Mouse (Mus musculus): Measurements from ENCODE around the gene Slit1. TPM values are rescaled to one million over a fixed set of nuclear protein-coding genes. Genes with fewer than 3 reads are reported as not detected.

The Slit1 gene
- total RNA-seq, 2 experiments from 2014 or later = 0.29 TPM; not detected in 1

DNA sequence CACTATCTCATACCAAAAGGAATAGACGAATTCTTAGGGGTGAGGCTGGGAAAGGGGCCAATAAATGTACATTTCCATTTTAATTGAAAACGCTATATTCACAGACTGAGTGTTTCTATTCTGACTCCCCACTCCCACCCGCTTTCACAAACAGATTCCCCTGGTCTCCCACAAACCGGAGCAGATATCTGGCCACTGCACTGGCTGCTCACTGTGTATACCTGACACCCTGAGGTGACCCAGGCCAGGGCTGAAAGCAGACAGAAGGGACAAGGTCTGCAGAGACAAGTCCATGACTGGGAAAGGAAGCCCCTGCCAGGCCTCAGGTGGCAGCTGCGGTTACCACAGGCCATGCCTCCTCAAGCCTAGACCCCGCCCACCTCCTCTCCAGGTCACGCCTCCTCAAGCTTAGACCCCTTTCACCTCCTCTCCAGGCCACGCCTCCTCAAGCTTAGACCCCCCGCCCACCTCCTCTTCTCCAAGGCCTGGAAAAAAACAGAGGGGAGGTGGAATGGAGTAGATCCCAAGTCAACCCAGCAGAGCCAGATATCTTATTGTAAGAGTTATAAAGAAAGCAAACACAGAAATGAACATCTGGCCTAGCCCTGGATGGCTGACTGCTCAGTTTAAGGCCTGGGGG is 18.5 kb downstream of the Slit1 start:
- no peak for ATAC-seq (replicated peaks; ENCODE audit: poor library complexity)

DNA sequence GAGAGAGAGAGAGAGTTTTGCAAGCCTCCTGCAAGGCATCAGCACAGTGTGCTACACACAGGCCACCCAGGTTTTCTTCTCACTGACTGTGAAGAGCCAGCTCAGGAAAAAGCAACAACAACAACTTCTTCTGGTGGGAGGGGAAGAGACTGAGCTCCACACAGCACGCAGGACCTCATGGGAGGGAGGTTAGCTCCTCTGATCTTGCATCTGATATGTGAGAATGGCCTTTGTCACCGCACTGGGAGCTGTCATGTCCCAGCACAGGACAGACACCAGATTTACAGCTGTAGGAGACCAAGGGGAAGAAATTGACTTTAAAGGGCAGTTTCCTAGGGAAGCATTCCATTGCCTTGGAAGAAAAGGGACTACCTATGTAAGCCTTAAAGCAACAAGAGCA is 20.1 kb downstream of the Slit1 start:
- no peak for ATAC-seq (replicated peaks; ENCODE audit: poor library complexity)

DNA sequence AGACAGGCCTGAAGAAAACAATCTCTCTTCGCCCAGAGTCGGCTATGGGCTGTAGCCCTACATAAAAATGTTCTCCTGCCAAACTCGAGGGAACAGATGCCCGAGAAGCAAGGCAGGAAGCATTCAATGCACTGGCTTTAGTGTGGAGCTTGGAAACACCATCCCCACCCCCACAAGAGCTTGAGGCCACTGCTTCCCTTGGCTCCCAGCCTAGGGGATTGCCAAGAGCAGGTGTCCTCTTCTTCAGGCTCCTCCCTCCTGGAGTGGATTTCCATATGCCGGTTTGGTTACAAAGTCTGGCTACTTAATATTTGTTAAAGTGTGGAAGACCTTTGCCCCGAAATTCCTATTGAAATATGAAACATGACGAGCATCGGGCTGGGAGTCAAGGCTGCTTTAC is 24.0 kb downstream of the Slit1 start:
- no peak for ATAC-seq (replicated peaks; ENCODE audit: poor library complexity)

DNA sequence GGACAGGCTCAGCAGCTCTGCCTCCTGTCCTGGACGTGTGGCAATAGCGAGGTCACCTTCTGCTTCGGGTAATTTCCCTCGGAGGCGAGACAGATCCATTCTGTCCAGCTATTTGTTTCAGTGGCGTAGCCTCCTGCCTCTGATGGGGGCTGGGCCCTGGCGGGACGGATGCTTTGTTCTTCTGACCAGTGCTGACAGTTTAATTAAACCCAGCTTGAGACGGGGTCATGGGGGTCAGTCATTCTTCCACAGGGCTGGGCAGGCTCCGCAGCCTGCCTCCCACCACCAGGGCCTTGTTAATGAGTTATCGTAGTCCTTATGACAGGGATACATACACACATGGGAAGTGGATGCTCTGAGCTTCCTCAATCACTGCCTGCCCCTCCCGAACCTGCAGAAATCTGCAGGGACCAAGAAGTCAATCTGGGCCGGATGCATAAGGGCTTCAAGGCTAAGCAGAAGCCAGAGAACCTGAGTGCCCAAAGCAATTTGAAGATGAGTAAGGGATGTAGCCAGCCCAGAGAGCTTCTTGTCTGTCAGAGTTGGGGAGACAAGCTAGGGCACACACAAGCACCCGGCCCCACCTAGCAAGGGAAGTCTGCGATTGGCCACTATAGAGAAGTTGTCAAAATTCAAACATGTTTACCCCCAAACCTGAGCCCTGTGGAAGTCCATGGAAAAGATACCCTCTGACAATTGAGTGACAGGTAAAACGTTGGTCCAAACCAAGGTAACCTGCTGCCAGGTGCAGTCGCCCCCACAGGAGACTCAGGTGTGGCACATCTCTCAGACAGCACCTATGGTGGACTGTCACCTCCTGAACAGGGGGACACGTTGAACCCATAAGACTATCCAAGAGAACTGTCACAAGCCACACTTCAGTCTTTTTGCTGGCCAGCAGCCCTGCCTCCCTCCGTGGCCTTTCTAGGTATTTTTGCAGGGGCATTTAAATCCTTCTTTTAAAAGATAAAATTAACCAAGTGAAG is 26.9 kb downstream of the Slit1 start:
- no peak for ATAC-seq (replicated peaks; ENCODE audit: poor library complexity)

DNA sequence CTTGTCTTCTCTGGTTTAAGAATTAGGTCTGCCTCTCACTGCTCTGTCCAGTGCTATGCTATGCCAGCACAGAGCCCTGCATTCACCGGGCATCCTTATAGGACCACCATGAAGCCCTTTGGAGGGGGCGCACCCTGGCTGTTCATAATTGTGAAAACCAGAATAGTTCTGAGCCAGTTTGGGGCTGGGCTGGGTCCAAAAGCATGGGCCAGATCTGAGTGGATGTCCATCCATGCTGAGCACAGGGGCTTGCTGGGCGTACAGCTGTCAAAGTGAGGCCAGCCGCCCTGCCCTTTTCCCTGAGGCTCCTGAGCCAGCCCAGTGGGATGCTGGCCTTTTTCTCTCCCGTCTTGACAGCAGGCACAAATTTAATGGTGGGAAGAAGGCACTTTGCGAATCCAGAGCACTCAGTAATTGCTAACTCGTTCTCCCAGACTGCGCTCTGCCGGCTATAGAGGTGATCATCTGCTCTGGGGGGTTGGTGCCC is 29.0 kb downstream of the Slit1 start:
- ATAC-seq (replicated peaks; ENCODE audit: poor library complexity) = no peak

DNA sequence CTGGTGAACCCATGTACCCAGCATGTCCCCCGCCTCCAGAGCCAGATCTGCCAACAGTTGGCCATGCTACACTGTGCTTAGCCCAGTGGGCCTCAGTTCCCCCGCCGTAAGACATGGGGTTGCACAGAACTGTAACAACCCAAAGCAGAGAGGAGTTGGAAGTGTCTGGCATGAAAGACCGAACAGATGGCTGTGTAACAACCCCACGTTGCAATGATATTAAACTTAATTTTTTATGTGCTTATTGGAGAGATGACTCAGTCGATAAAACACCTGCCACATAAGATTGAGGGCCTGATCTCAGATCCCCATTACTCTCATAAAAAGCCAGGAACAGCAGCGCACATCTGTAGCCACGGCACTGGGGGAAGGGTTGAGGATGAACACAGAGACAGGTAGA is 30.6 kb downstream of the Slit1 start:
- no peak for ATAC-seq (replicated peaks; ENCODE audit: poor library complexity)

DNA sequence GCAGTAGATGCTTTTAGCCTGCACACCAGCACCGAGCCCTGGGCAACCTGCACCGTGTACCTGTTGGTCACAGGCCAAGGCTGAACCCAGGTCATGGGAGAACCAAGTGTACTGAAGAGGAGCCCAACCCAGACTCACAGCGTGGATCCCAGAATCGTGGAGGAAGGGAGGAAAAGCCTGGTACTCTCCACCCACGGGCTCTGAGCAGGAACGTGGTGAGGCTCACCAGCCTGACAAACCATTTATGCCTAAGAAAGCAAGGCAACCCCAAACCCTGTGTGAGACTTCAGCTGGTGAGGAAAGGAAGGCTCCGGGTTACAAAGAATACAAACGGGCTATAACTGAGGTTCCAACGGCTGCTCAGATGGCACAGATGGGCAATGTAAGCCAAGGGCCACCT is 31.8 kb downstream of the Slit1 start:
- ATAC-seq (replicated peaks; ENCODE audit: poor library complexity) = no peak

DNA sequence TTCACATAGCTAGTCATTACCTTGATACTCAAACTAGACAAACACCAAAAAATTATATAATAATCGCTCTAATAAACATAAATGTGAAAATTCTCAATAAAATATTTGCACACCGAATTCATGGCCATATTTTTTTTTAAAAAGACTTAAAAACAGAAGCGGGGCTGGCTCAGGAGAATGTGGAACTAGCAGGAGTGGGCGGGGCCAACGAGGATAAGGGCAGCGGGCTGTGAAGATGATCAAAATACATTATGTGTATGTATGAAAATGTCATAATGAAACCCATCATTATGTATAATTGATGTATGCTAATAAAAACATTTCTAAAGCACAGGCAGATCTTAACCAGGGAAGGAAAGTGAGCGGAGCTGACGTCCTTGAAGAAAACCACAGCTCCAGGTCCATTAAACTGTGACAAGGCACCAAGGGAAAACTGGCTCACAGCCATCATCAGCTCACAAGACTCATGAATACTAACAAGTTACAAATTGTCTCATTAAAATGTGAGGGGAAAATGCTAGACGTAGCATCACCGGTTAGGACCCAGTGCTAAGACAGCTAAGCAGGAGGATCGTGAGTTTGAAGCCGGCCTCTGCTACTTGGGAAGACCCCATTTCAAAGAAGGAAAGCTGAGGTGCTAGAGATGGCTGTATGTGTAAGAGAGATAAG is 33.8 kb downstream of the Slit1 start:
- no peak for ATAC-seq (replicated peaks; ENCODE audit: poor library complexity)

DNA sequence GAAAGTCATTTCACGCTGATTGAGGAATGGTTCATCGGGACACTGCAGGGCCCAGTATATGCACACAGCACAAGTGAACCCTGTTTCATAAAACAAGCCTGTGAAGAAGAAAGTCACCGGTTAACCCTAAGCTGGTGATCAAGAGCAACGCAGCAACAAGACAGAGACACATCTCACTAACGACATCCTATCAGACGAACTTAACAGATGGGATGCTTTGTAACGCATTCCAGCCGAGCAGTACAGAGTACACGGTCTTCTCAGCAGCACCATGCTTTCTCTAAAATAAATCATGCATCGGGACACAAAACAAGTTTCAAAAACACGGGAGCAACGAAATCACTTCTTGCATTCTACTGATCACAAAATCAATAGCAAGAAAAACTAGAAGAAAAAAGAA is 35.6 kb downstream of the Slit1 start:
- ATAC-seq (replicated peaks; ENCODE audit: poor library complexity) = no peak

DNA sequence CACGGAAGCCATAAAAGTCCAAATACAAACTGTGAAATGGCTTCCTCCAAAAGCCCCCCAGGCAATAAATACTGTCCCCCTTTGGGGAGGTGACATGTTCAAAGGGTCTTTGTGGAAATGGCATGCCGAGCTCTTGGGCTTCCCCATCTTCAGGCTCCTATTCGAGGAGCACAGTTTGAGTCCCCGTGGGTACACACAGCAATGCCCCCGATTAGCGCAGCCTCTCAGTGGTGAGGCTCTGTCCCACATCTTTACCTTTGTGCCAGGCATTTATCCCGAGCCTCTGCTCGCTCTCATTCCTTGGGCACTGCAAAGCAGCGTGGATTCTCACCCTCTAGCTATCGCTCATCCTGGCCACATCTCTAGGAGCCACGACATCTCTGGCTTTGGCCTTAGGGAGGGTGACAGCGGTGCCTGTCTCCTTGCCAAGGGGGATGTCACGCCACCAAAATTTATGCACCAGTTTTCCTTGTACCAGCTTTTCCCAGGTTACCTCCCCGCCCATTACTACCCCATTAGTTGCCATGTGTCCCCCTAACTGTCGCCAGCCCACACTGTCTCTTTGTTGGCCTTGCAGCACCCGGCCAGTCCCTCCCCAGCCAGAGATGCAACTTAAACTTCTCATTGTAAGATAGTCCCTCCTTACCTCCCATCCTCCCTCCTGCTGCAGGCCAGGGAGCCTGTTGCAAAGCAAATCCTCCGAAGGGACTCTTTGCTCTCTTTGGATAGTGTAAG is 37.2 kb downstream of the Slit1 start:
- ATAC-seq (replicated peaks; ENCODE audit: poor library complexity) = no peak

DNA sequence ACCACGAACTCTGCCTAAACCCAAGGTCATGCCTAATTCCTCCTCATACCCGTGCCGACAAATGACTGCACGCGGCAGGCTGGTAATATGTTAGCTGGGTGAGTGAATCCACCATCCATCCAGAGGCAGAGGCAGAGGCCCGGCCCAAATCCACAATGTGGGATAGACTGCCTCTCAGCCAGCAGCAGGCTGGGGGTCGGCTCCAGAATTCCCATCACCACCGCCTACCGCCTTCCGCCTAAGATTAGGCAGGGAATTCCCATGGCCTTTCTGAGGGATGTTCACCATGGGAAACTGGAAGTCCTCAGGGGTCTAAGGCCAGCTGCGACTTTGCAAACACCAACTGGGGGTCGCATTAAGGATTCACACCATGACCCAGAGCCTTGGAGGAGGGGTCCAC is 38.0 kb downstream of the Slit1 start:
- no peak for ATAC-seq (replicated peaks; ENCODE audit: poor library complexity)

DNA sequence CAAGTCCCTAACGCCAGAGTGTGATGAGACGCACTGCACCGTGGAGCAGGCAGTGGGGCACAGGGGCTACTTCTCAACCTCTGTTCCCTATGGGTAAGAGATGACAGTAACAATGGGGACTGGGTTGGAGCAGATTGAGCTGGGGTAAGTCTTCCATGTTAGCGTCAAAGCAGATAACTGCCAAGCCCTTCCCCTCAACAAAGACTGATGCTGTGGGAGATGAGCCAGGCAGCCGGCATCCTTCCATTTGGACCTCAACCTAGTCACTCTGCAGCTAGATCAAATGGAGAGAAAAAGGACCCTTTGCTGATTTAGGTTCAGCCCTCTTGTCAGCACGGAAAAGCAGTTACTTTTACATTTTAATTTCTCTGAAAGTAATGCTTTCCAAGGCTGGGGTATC is 40.8 kb downstream of the Slit1 start:
- no peak for ATAC-seq (replicated peaks; ENCODE audit: poor library complexity)

DNA sequence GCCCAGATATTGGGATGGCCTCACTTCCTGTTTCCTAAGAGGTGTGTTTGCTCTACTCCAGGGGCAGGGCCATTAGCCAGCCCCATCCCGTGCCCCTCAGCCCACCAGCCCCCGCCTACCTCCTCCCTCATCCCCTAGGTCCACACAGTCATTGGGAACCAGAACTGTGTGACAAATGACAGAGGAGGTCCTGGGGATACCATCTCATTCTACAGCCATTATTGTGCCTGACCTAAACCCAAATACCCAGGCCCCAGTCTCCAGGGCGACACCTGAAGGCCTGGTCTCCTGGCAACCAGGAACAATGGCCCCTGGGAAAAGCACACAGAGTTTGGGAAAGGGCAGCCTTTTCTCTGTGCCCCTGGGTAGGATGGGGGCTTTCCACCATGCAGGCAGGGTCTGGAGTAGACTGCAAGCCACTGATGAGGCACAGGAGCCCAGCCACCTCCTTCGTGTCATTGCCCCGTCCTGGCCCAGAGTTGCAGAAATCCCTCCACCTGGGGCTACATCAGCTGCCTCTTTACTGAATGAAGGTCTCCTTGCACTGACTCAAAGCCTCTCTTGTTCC is 44.5 kb downstream of the Slit1 start:
- no peak for ATAC-seq (replicated peaks; ENCODE audit: poor library complexity)

DNA sequence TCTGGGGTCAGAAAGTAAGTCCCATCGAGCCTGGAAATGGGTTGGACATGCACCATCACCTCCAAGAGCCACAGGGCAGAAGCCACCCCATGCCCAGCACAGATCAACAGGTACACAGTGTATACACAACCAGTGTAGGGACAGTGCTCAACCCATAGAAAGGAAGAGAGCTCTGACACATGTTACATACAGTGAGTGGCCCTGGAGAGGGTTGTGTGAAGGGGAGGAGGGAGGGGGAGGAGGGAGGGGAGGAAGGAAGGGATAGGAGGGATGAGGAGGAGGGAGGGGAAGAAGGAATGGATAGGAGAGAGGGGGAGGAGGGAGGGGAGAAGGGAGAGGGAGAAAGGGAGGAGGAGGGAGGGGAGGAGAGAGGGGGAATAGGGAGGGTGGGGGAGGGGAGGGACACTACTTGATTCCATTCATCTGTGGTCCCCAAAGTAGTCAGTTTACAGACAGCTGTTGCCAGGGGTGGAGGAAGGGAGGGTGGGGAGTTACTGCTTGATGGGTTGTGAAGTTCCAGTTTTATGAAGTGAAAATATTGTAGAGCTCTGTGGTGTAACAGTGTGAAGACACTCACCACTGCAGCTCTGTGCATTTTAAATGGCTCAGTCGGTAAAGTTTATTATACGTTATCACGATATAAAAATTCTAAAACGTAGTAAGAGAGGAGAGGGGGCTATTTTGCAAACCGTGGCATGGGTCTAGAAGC is 45.5 kb downstream of the Slit1 start:
- no peak for ATAC-seq (replicated peaks; ENCODE audit: poor library complexity)

DNA sequence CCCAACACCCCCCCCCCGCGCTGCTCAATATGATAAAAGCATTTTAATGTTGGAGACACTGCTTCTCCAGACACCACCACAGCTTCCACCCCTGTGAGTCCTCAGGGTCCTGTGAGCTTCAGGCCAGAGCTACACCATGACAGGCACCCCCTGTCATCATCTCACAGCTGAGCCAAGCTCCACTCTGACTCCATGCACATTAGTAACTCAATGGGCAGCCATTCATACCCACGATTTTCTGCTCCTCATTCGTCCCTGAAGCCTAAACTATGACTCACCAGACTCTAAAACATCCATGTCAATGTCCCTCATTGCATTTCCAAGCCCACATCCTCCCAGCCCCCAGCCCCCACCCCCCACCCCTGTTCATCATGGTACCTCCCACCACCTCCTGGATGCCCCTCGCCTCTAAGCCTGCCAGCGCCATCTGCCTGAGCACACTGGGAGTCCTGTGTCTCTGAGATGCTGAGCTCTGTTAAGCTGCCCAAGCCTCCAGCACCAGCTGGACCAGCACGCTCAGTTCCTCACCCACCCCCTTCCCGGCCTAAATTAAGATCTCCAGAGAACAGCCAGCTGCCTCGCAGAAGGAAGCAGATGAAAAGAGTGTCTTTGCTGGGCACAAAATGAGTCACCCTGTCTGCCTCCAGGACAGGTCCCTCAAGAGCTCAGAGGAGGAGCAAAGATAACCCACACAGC is 46.2 kb downstream of the Slit1 start:
- no peak for ATAC-seq (replicated peaks; ENCODE audit: poor library complexity)

DNA sequence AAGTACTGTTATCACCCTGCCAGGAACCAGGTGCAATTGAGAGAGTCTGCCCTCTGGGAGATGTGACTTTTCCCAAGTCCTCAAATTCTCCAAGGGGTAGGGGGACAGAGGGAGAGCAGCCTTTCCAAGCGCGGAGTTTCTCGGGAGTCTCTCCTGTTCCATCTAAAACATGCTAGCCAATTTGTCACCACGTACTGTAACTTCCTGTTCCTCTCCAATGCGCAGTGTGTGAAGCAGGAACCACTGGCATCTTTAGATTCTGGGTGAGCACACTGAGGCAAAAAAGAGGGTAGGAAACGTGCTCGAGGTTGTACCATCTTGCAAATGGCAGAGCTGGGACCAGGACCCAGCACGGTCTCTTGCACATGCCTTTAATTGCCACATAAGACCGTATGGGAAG is 47.0 kb downstream of the Slit1 start:
- ATAC-seq (replicated peaks; ENCODE audit: poor library complexity) = no peak

DNA sequence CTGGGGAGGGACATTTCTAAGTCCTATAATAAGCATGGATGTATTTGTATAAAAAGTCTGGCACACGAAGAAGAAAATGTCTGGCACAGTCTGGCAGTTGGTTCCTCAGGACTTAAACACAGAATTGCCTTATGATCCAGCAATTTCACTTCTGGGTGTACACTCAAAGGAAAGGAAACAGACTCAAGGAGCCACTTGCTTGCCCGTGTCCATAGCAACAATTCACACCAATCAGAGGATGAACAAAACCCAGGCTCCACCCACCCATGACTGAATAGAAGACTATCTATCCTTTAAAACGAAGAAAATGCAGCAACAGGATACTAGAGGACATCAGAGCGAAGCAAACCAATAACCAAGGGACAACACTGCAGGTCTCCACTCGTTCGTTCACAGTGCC is 48.4 kb downstream of the Slit1 start:
- ATAC-seq (replicated peaks; ENCODE audit: poor library complexity) = no peak

DNA sequence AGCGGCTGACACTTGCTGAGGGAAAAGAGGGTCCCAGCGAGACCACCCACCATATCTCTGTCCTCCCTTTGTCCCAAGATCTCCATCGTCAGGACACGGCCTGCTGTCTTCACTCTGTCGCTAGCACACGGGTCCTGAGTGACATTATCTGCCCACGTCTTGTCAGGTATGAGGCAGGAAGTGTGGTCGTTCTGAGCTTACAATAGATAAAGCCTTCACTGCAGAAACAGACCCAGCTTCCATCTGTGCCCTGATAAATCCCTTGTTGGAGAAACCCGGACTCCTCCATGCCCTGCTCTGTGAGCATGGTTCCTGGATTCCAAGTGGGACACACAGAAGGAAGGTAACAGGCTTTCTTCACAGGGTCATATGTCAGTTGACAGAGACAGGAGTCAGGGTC is 48.9 kb downstream of the Slit1 start:
- ATAC-seq (replicated peaks; ENCODE audit: poor library complexity) = no peak

DNA sequence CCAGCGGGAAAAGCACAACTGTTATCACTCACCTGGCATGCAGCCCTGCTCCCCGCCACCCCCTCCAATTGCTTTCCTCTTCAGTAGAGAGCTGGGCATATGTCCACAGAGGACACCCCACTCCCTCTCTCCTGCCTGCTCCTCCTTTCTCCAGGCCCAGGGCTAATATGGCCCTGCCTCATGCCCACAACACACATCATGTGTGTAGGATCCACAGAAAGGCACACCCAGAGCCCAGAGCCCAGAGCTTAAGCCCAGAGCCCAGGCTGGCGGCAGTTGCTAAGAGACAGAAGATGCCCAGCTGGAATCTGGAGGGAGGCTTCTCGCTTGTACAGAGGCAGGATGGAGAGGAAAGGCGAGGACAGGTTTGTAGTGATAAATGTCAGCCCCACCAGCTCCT is 49.7 kb downstream of the Slit1 start:
- no peak for ATAC-seq (replicated peaks; ENCODE audit: poor library complexity)

Measured in megakaryocyte progenitor cell, adult 5-6 weeks (primary cell).